Mouse (Mus musculus) kidney, adult 9 months (tissue): ENCODE measurements around the gene Scarb1.
"Not testable (repeated sequence)": the region's sequence is repeated elsewhere in the genome, so short reads cannot be mapped to it uniquely, and the experiment has no call there.

Experiments
- DNase-seq: peaks from one replicate; pipeline ENCODE4 v3.0.0; 2022

Gene Scarb1

DNA sequence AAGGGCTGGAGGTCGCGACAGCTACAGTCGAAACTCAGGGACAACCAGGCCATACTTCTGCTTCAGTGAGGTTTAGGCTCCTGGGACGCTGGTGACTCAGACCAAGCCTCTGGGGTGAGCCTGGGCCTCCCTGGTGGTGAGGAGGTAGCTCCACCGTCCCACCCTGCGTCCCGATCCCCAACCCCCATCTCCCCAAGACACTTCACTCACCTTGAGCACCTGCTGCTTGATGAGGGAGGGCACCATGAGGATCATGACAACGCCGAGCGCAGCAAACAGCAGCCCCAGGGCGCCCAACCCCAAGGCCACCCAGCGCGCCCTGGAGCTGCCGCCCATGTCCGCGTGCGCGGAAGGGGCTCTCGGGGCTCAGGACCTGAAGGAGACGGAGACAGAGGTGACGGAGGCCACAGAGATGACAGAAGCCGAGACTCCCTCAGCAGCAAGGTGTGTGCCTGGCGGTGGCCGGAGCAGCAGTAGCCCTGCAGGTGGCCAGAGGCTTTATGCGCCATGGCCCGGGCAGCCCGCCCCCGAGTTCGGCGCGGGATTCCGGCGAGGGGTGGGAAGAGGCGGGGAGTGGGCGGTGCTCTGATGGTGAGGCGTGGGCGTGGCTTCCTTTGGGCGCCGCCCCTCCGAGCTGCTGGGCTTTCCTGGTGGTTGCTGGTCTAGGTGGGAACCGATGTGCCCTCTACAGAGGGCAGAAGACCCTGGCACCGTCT lies at the start of gene Scarb1:
TSS of gene Scarb1 (minus strand) at position 548 of the 716 bp plus-strand sequence.
- DNase-seq, result peak; percentile 89

DNA sequence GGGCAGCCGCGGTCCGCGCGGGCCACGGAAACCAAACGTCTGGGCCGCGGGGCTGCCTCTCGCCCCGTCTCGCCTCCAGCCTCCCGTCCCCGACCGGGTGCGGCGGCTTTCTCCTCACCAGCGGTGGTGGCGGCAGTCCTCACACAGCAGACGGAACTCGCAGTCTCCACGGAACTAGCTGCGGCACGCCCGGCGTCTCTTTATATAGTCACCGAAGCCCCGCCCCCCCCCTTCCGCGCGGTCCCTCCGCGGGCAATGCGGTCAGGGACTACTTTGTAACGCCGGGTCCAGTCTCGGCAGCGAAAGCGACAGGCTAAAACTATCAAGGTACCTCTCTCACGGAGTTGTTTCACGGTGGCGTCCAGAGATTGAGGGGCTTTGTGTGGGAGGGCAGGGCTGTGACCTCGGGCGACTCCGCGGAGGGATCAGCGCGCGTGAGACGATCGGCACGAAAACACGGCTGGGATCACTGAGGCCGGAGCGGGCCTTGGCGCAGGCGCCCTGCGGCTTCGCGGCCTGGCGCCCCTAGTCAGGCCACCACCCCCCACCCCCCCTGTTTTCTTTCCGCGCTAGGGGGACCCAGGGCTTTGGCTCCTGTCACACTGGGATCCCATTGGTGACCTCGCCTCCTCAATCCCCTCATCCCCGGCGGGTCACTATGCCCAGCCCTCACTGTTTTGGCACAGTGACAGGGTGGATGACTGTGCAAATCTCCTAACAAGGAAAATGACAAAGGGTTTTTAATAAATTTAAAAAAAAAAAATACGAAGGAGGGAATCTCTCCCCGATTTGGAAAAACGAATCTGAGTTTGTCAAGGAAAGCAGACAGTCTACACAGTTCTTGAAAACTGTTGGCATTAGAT lies 48.9 kb upstream of the Scarb1 start, which contains the start of gene Ubc:
TSS of gene Ubc (minus strand) at position 624 of the 863 bp plus-strand sequence.
- peak; percentile 95 for DNase-seq

DNA sequence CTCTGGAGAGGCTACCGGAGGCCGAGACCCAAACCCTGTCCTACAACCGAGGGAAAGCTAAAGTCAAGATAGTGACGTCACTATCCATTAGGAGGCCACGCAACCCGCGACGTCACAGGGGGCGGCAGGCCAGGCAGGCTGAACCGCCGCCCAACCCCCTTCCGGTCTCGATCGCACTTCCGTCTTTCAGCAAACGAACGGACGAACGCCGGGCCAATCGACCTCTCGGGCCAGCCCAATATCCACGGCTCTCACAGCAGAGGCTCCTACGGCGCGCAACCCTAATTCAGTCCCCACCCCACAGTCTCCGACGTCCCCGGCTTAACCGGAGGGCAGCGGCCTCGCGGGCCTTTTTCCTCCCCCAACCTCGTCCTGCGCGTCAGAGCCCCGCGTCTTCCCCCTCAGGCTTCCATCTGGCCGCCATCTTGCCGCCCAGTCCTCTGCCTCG lies 48.3 kb upstream of the Scarb1 start, which contains the start of gene Gm10382:
TSS of gene Gm10382 (plus strand) at position 192 of the 448 bp plus-strand sequence.
- peak; percentile 91 for DNase-seq

DNA sequence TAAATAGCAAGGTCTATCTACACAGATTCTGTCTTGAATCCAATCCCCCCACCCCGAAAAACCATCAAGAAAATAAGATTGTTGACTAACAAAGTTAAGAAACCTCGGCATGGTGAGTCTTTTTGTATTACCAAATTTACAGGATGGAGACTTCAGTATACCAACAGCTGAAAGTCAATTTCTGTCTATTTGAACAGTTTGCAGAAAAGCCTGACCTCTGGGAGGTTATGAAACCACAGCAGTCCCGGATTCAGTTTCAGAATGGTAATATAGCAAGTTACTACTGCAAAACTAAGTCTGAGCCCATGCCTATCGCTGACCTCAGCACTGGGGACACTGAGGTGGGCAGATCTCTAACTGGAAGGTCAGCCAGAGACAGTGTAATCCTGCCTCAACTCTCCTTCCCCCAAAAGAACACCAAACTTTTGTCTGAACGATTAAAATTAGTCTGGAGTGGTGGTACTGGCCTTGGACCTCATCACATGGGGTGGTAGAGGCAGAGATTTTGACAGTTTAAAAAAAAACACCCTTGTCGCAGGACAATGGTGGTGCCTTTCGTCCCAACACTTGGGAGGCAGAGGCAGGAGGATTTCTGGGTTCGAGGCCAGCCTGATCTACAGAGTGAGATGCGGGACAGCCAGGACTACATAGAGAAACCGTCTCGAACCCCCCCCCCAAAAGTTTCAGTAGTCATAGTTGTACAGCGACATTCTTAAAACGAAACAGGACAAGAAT lies 47.6 kb upstream of the Scarb1 start:
- DNase-seq, result no peak

DNA sequence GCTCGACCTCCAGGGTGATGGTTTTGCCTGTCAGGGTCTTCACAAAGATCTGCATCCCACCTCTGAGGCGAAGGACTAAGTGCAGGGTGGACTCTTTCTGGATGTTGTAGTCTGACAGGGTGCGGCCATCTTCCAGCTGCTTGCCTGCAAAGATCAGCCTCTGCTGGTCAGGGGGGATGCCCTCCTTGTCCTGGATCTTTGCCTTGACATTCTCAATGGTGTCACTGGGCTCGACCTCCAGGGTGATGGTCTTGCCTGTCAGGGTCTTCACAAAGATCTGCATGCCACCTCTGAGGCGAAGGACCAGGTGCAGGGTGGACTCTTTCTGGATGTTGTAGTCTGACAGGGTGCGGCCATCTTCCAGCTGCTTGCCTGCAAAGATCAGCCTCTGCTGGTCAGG lies 46.4 kb upstream of the Scarb1 start:
- not testable (repeated sequence) for DNase-seq

DNA sequence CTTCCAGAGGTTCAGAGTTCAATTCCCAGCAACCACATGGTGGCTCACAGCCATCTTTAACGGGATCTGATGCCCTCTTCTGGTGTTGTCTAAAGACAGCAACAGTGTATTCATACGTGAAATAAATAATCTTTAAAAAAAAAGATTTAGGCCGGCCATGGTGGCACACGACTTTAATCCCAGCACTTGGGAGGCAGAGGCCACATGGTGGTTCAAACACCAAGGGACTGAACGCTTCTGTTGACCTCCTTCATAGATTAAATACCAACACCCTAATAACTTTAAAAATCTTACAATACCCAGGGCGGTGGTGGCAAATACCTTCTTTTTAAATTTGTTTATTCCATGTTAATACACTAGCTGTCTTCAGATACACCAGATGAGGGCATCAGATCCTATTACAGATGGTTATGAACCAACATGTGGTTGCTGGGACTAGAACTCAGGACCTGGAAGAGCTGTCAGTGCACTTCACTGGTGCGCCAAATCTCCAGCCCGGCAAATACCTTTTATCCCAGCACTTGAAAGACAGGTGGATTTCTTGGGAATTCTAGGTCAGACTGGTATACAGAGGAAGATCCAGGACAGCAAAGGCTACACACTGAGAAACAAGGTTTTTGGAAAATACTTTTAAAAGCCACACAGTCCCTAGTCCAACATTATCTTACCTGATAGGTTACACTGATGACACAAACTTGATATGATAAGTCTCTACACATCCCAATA lies 44.5 kb upstream of the Scarb1 start:
- no peak for DNase-seq

DNA sequence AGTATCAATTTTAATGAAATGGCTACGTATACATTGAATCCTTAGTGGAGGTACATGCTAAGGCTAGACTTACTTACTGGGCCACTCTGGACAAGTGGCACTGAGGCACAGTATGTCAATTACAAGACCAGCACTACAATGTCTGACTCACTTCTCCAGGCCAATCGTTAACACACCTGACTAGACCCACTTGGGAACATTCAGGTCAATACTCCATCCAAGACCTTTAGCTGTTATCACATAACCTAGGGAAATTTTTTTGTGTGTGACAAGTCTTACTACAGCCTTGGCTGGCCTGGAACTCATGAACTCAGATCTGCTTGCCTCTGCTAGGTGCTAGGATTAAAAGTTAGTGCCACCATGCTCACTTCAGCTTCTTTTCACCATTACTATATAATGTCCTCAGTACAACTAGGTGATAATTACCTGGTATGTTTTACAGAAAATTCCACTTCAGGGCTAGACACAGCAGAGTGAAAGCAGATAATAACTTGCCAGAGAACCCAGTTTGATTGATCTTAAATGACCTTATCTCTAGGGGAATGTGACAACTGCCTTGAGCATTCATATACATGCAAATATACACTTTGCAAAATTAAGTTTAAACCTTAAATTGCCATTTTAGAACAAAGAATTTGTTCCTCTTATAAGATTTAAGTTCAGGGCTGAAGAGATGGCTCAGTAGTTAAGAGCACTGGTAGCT lies 43.8 kb upstream of the Scarb1 start:
- DNase-seq, result no peak

DNA sequence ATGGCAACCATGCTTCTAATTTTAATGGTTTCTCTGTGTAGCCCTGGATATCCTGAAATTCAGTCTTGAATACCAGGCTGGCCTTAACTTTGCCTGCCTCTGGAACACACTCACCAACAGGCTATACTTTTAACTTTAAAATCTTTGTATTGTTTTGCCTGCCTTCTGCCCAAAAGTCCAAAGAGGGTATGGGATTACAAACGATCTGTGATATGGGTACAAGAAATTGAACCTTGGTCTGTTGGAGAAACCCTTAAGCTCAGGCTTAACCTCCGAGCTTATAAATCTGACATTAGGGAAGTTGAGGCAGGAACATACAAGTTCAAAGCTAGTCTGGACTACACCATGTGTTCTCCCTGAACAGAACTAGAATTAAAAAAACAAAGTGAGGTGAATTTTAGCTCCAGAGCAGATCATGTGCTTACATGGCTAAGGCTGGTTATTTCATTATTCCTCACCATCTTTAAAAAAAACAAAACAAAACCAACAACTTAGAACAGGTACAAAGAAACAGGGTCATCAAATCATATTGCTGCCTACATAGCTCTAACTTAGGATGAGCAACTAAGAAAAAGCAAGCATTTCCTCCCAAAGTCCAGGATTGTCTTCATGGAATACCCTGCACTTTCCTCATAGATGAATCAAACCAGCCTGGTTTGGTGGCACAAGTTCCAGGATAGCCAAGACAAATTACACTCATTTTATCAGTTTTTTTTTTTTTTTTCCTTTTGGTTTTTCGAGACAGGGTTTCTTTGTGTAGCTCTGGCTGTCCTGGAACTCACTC lies 42.9 kb upstream of the Scarb1 start:
- DNase-seq, result no peak

DNA sequence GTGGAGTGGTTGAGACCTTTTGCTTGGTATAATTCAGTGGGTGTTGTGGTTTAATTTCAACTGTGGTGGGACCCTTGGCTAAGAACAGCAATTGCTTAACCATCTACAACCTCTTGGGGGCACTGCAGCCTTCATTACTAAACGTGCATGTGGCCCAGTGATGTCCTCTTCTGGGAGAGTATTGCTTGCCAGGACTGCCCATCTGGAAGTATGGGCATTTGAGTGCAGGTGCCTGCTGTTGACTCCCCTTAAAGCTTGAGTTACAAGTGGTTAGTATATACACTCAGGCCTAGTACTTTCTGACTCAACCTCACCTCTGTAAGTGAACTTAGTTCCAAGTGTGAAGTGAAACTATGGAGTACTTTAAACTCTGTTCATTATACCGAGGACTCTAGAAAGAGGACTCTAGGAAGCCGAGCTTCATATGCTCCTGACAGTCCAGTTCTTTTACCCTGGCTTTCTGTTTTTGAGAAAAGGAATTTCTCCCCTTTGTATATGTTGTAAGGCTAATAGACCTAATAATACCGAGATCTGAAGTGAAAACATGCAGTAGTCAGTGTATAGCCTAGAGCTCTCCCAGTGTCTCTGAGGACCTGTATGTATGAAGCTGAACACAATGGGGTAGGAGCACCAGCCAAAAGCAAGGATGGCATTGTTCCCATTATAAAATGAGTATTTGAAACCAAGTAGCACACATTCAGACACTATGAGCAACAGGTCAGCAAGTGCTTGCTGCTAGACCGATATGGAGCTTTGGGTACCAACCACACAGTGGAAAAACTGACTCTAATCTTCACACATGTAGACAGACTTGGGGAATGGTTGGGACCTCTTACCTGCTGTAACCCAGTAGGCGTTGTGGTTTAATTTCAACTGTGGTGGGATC lies 42.0 kb upstream of the Scarb1 start:
- DNase-seq, result peak; percentile 80

DNA sequence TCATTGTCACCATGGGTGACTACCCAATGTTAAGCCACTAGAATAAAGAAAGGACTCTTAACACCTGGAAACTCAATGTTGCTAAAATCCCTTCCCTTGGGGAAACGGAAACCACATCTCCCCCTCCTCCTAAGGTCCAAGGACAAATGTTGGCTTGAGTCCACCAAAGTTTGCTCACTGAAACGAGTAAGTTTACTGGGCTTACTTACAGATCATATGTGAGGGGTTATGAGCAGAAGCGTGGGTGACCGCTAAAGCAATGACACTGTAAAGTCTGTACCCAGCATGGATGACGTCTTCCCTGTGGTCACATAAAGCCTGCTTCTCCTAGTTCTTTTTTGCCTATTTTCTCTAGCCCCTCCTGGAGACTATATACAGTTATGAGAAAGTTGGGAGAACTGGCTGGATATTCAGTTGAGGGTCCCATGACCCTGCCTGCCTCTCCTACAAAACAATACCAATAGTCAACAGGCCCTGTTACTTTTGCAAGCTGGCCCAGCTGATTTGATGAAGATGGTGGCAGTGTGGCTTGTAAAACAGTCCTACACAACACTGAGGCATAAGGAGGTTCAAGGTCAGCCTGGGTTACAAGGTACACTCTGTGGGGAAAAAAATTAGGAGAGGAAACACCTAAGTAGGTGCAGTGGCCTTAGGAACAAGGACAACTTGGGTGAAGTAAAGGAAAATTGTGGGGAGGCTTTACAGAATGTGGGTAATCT lies 41.2 kb upstream of the Scarb1 start:
- DNase-seq, result no peak

DNA sequence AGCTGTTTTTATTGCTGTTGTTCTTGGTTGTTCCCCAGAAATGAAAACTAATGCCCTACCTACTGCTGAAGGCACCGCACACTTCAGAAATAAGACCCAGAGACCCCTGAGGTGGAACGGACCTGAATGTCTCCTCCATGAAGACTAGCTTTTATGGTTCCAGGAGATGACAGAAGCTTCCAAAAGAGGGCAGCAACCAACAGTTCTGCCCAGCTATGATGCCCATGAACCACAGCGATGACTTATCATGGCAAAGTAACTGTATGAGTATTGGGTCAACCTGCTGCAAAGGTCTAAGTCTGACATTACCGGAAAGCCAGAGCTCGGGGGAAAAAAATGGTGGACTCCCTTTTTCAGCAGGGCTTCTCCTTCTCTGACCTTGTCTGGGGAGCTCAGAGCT lies 38.0 kb upstream of the Scarb1 start:
- DNase-seq, result no peak

DNA sequence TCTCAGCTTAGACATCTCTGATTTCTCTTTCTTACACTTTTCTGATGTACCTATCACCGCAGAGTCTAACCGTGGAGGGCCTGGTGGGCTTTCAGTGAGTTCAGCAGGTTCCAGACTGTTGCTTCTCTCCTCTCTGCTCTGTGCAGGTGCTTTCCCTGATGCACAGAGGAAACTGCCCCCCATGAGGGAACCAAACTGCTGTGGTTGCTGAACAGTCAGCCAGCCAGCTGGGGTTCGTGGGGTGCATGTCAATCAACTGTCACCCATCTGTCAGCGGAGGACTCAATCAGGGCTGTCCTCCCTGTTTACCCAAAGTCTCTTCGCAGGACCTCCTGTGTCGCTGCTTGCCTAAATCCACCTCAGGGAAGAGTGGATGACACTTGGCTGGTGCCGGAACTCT lies 36.3 kb upstream of the Scarb1 start:
- no peak for DNase-seq

DNA sequence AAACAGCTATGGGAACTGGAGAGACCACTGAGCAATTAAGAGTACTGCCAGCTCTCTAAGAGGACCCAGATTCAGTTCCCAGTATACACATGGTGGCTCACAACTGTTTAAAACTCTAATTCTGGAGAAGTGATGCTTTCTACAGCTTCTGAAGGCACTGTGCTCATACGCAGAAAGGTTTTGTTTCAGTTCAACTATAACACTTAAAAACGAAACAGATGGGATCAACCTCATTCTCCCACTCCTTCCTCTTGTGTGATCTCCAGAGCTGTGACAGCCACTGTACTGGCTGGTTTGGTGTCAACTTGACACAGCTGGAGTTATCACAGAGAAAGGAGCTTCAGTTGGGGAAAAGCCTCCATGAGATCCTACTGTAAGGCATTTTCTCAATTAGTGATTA lies 35.0 kb upstream of the Scarb1 start:
- no peak for DNase-seq

DNA sequence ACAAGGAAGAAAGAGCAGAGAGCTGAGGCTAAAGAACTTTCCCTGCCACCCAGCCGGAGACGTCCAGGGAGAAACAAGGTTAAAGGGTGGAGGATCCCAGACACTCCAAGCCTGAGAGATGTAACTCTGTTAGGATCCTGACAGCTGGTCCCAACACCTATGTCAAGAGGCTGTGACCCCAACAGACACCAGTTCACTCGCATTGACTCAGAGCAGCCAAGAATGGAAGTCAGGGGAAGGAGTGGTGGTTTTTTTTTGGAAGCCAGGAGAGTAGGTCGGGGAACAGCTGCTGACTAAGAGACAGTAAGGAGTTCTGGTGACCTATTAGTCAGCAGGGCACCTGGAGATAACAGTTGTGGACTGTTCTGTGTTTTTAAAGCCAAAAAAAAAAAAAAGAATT lies 31.1 kb upstream of the Scarb1 start:
- no peak for DNase-seq

DNA sequence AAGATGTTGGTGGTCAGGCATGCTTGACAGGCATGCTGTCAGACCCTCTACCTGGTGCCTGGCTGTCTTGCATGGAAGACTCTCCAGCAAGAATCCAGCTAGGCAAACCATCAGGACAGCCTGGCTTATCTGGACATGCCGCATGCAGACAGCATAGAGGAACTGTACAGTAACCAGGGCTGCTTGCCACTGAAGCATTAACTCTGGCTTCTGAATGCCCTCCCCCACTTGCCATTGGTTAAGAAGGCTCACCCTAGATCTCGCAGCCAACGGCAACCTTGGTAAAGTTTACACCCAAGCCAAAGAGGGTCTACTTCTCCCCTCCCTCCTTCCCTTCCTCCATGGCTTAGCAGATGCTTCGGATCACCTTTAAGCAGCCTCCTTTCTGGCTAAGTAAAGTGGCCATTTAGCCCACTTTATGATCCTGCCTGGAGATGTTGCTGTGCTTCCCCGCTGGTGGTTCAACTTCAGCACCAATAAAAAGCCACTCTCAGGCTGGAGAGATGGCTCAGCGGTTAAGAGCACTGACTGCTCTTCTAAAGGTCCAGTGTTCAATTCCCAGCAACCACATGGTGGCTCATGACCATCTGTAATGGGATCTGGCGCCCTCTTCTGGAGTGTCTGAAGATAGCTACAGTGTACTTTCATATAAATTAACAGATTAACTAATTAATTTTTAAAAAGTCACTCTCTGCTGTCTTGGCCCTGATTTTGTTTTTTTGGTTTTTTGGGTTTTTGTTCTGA lies 30.2 kb upstream of the Scarb1 start:
- DNase-seq, result no peak

DNA sequence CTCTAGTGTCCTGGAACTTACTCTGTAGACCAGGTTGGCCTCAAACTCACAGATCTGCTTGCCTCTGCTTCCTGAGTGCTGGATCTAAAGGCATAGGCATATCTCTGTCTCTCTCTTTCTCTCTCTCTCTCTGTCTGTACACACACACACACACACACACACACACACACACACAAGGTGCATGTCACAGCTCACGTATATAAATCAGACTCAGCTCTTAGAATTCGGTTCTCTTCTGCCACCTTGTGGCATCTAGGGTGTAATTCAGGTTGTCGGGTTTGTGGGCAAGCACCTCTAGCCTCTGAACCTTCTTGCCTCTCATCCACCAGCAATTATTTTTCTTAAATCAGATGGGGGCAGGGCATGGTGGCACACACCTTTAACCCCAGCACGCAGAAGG lies 27.7 kb upstream of the Scarb1 start:
- peak; percentile 74 for DNase-seq

DNA sequence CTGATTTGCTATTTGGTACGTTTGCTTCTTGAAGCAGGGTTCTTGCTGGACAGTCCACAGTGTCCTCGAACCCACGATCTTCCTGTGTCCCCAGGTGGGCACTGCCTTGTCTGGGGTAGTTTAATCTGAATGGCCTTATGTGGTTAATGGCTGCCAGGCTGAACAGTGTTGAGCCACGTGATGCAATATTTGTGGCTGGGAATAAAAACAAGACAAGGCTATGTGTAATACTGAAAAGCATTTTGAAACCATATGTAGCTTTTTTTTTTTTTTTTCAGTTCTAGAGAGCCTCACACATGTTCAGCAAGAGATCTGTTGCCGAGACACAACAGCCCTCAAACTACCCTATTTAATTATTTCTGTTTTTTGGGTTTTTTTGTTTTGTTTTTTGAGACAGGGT lies 27.3 kb upstream of the Scarb1 start:
- DNase-seq, result no peak

DNA sequence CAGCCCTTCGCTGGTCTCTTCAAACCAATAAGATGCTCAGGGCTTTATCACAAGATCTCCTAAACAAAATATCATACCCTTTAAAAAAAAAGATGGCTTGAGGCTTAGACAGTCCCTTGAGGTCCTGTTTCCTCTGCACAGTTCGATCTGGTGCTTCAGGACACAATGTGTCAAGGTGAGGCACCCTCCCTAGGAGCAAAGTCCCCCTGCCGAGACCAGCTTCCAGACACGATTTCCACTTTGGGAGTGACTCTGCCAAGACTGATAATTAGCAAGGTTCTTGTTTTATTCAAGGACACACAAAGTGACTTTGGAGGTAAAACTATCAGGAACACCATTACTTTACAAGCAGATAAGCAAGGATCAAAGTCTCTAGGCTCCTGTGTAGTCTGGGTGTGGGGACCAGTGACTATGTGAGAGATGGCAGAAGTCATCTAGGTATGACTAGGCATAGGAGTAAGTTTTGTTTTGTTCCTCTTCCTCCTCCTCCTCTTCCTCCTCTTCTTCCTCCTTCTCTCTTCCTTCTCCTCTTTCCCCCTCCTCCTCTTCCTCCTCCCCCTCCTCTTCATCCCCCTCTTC lies 24.0 kb upstream of the Scarb1 start:
- no peak for DNase-seq
